Mouse (Mus musculus) E14TG2a.4 (cell line): ENCODE measurements around the gene Cpeb2.

ENCODE experiments used
- CTCF ChIP-seq: conservative IDR thresholded peaks from 2 replicates; pipeline ENCODE4 v1.5.1; 2014; ENCODE audit warnings: low read length
- NANOG ChIP-seq: IDR thresholded peaks from 2 replicates; pipeline ENCODE4 v1.6.1; 2014; ENCODE audit warnings: borderline replicate concordance, low read length, mixed read lengths

- TF ChIP-seq CTCF: no peak
- no peak for TF ChIP-seq NANOG
Observed at GRCm38 (mm10) chr5:43235186-43235785, 2.3 kb downstream of the Cpeb2 start.
